27 mouse cellular contexts compared by ENCODE assay signal in the genomic region with DNA sequence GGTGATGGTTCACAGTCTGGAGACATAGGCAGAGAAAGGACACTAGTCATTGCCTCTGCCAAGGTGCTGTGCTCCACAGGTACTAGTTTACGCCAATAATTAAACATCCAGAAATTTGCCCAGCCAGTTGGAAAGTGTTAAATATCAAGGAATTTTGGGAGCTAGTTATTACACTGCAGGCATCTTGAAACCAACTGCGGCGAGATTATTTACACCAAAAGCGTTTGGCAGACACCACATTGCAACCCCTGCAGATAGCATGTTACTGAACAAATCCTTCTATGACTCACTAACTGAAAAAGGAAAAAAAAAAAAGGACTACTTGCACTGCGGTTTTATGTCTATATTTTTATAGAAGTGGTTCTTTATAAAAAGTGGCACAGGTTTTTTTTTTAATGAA. TPM values are rescaled to one million over a fixed set of nuclear protein-coding genes. Genes with fewer than 3 reads are reported as not detected.
"Had no signal": no experiment of that assay in that cellular context is flagged by ENCODE, and none has a peak within 500 bp of the region (broad histone marks: within the 10 kb centered on the region; RNA-seq: fewer than 3 reads in every experiment).

No protein-coding gene starts in this region.

- H3K9ac ChIP-seq: heart, embryonic 12.5 days; hindbrain, embryonic 12.5 days; hindbrain, embryonic 15.5 days; intestine, embryonic 15.5 days; limb, embryonic 12.5 days; liver, embryonic 13.5 days had no signal

- H3K9me3 ChIP-seq: heart, embryonic 10.5 days; heart, embryonic 12.5 days; hindbrain, embryonic 10.5 days; hindbrain, embryonic 12.5 days; hindbrain, embryonic 15.5 days; intestine, embryonic 15.5 days; limb, embryonic 10.5 days; limb, embryonic 12.5 days; liver, embryonic 13.5 days had no signal

- H3K4me1 ChIP-seq: heart, embryonic 10.5 days; heart, embryonic 12.5 days; hindbrain, embryonic 10.5 days; hindbrain, embryonic 12.5 days; hindbrain, embryonic 15.5 days; intestine, embryonic 15.5 days; limb, embryonic 10.5 days; limb, embryonic 12.5 days; liver, embryonic 13.5 days had no signal

- H3K36me3 ChIP-seq: heart, embryonic 10.5 days; heart, embryonic 12.5 days; hindbrain, embryonic 10.5 days; hindbrain, embryonic 12.5 days; hindbrain, embryonic 15.5 days; intestine, embryonic 15.5 days; limb, embryonic 10.5 days; limb, embryonic 12.5 days; liver, embryonic 13.5 days had no signal

- DNase-seq: gastrocnemius, adult 2 months; gastrocnemius, postnatal 10 days; gastrocnemius, postnatal 25 days; heart, adult 18-20 months; heart, postnatal 10 days; heart, postnatal 4 days; kidney, adult 18-20 months; kidney, adult 8-10 months; kidney, postnatal 10 days; kidney, postnatal 25 days; kidney, postnatal 4 days; liver; liver, embryonic 13.5 days had no signal

- H3K4me3 ChIP-seq: gastrocnemius, adult 2 months; heart, embryonic 10.5 days; heart, embryonic 12.5 days; hindbrain, embryonic 10.5 days; hindbrain, embryonic 12.5 days; hindbrain, embryonic 15.5 days; intestine, embryonic 15.5 days; layer of hippocampus, adult 2 months; left cerebral cortex, adult 2 months; limb, embryonic 10.5 days; limb, embryonic 12.5 days; liver, embryonic 13.5 days had no signal

- H3K27me3 ChIP-seq: hindbrain, embryonic 12.5 days; hindbrain, embryonic 15.5 days; intestine, embryonic 15.5 days; limb, embryonic 12.5 days; liver, embryonic 13.5 days had no signal

- H3K27ac ChIP-seq: gastrocnemius, adult 2 months; heart, embryonic 10.5 days; hindbrain, embryonic 10.5 days; hindbrain, embryonic 12.5 days; hindbrain, embryonic 15.5 days; intestine, embryonic 15.5 days; layer of hippocampus, adult 2 months; left cerebral cortex, adult 2 months; limb, embryonic 10.5 days; limb, embryonic 12.5 days; liver, embryonic 13.5 days had no signal

- ATAC-seq: inflammation-experienced regulatory T-cells, adult 6 months; intestine, embryonic 15.5 days; intestine, postnatal 0 days had no signal

- H3K4me2 ChIP-seq: heart, embryonic 12.5 days; hindbrain, embryonic 12.5 days; hindbrain, embryonic 15.5 days; intestine, embryonic 15.5 days; limb, embryonic 12.5 days; liver, embryonic 11.5 days; liver, embryonic 13.5 days had no signal

RNA-seq across cellular contexts. Expression of gene Kirrel, which starts 47.8 kb away (rescaled TPM):
- total RNA-seq: granulocyte monocyte progenitor cell, adult 5-6 weeks had no signal
- polyA plus RNA-seq: inflammation-experienced regulatory T-cells, adult 6 months had no signal
